Mouse (Mus musculus) erythroblast, adult 5-6 weeks (primary cell): ENCODE measurements around the gene Rundc1. TPM values are rescaled to one million over a fixed set of nuclear protein-coding genes. Genes with fewer than 3 reads are reported as not detected.

Experiments used
- total RNA-seq, 2 experiments: library from RNA; stranded (forward) in 1 of 2; stranded (reverse) in 1 of 2; fragments of 150-400 nt in 1 of 2; fragments of 200-764, 138-1000 nt in 1 of 2; gene quantifications; 2 replicates each; pipeline versions ENCODE4 v1.2.3 to v1.2.4; 2015 to 2017; ENCODE audit warnings: low replicate concordance in 2 of 2

The Rundc1 gene
- total RNA-seq, 2 experiments from 2014 or later: 2.7 to 3.3 TPM

Other genes with a start within 250 kb of the Rundc1 start
- gene Ccr10, start 249.6 kb upstream of the Rundc1 start, total RNA-seq (2015; ENCODE audit: low replicate concordance): 0.63 TPM in 1 of 2 replicates, not detected in the other
- not detected in 2 replicates for gene Ccr10, start 249.6 kb upstream of the Rundc1 start, total RNA-seq (2017; ENCODE audit: low replicate concordance)
- gene Ezh1, start 198.6 kb upstream of the Rundc1 start, total RNA-seq (2015; ENCODE audit: low replicate concordance): 161 and 177 TPM in 2 replicates
- 208 and 251 TPM in 2 replicates for gene Ezh1, start 198.6 kb upstream of the Rundc1 start, total RNA-seq (2017; ENCODE audit: low replicate concordance)
- 2.7 TPM in 1 of 2 replicates, not detected in the other for gene Ramp2, start 179.1 kb upstream of the Rundc1 start, total RNA-seq (2015; ENCODE audit: low replicate concordance)
- gene Ramp2, start 179.1 kb upstream of the Rundc1 start, total RNA-seq (2017; ENCODE audit: low replicate concordance): not detected in 2 replicates
- gene Vps25, start 171.4 kb upstream of the Rundc1 start, total RNA-seq (2015; ENCODE audit: low replicate concordance): 83.8 and 91.5 TPM in 2 replicates
- 25.0 and 31.3 TPM in 2 replicates for gene Vps25, start 171.4 kb upstream of the Rundc1 start, total RNA-seq (2017; ENCODE audit: low replicate concordance)
- 2.3 and 17.7 TPM in 2 replicates for gene Wnk4, start 164.5 kb upstream of the Rundc1 start, total RNA-seq (2015; ENCODE audit: low replicate concordance)
- 1.5 and 6.0 TPM in 2 replicates for gene Wnk4, start 164.5 kb upstream of the Rundc1 start, total RNA-seq (2017; ENCODE audit: low replicate concordance)
- gene Cntd1, start 146.1 kb upstream of the Rundc1 start, total RNA-seq (2015; ENCODE audit: low replicate concordance): 0.96 TPM in 1 of 2 replicates, not detected in the other
- gene Cntd1, start 146.1 kb upstream of the Rundc1 start, total RNA-seq (2017; ENCODE audit: low replicate concordance): 2.2 and 5.4 TPM in 2 replicates
- gene Coa3, start 146.0 kb upstream of the Rundc1 start, total RNA-seq (2015; ENCODE audit: low replicate concordance): 12.3 and 29.8 TPM in 2 replicates
- 5.3 and 10.6 TPM in 2 replicates for gene Coa3, start 146.0 kb upstream of the Rundc1 start, total RNA-seq (2017; ENCODE audit: low replicate concordance)
- gene Becn1, start 122.8 kb upstream of the Rundc1 start, total RNA-seq (2015; ENCODE audit: low replicate concordance): 98.0 and 105 TPM in 2 replicates
- 362 and 618 TPM in 2 replicates for gene Becn1, start 122.8 kb upstream of the Rundc1 start, total RNA-seq (2017; ENCODE audit: low replicate concordance)
- 797 and 835 TPM in 2 replicates for gene Psme3, start 108.9 kb upstream of the Rundc1 start, total RNA-seq (2015; ENCODE audit: low replicate concordance)
- gene Psme3, start 108.9 kb upstream of the Rundc1 start, total RNA-seq (2017; ENCODE audit: low replicate concordance): 707 and 918 TPM in 2 replicates
- 47.1 and 65.0 TPM in 2 replicates for gene Aoc2, start 100.0 kb upstream of the Rundc1 start, total RNA-seq (2015; ENCODE audit: low replicate concordance)
- 44.1 and 45.0 TPM in 2 replicates for gene Aoc2, start 100.0 kb upstream of the Rundc1 start, total RNA-seq (2017; ENCODE audit: low replicate concordance)
- gene Aoc3, start 94.5 kb upstream of the Rundc1 start, total RNA-seq (2015; ENCODE audit: low replicate concordance): 4.0 and 6.9 TPM in 2 replicates
- 2.9 and 6.6 TPM in 2 replicates for gene Aoc3, start 94.5 kb upstream of the Rundc1 start, total RNA-seq (2017; ENCODE audit: low replicate concordance)
- not detected in 2 replicates for gene G6pc, start 57.5 kb upstream of the Rundc1 start, total RNA-seq (2015; ENCODE audit: low replicate concordance)
- 0.70 TPM in 1 of 2 replicates, not detected in the other for gene G6pc, start 57.5 kb upstream of the Rundc1 start, total RNA-seq (2017; ENCODE audit: low replicate concordance)
- gene Aarsd1, start 7.5 kb upstream of the Rundc1 start, total RNA-seq (2015; ENCODE audit: low replicate concordance): 2.9 and 5.2 TPM in 2 replicates
- gene Aarsd1, start 7.5 kb upstream of the Rundc1 start, total RNA-seq (2017; ENCODE audit: low replicate concordance): 4.6 and 17.4 TPM in 2 replicates
- gene Gm27029, start 289 bp upstream of the Rundc1 start, total RNA-seq (2015; ENCODE audit: low replicate concordance): not detected in 2 replicates
- not detected in 2 replicates for gene Gm27029, start 289 bp upstream of the Rundc1 start, total RNA-seq (2017; ENCODE audit: low replicate concordance)
- 2.9 TPM in 1 of 2 replicates, not detected in the other for gene Ptges3l, start 248 bp downstream of the Rundc1 start, total RNA-seq (2015; ENCODE audit: low replicate concordance)
- gene Ptges3l, start 248 bp downstream of the Rundc1 start, total RNA-seq (2017; ENCODE audit: low replicate concordance): not detected in 2 replicates
- 108 and 182 TPM in 2 replicates for gene Rpl27, start 17.2 kb downstream of the Rundc1 start, total RNA-seq (2015; ENCODE audit: low replicate concordance)
- 176 and 239 TPM in 2 replicates for gene Rpl27, start 17.2 kb downstream of the Rundc1 start, total RNA-seq (2017; ENCODE audit: low replicate concordance)
- gene Ifi35, start 23.3 kb downstream of the Rundc1 start, total RNA-seq (2015; ENCODE audit: low replicate concordance): 71.9 and 78.0 TPM in 2 replicates
- 62.4 and 81.0 TPM in 2 replicates for gene Ifi35, start 23.3 kb downstream of the Rundc1 start, total RNA-seq (2017; ENCODE audit: low replicate concordance)
- not detected in 2 replicates for gene Rnd2, start 39.9 kb downstream of the Rundc1 start, total RNA-seq (2015; ENCODE audit: low replicate concordance)
- gene Rnd2, start 39.9 kb downstream of the Rundc1 start, total RNA-seq (2017; ENCODE audit: low replicate concordance): 1.4 TPM in 1 of 2 replicates, not detected in the other
- gene Vat1, start 41.1 kb downstream of the Rundc1 start, total RNA-seq (2015; ENCODE audit: low replicate concordance): 12.3 and 16.1 TPM in 2 replicates
- 6.7 and 8.1 TPM in 2 replicates for gene Vat1, start 41.1 kb downstream of the Rundc1 start, total RNA-seq (2017; ENCODE audit: low replicate concordance)
- gene Brca1, start 126.9 kb downstream of the Rundc1 start, total RNA-seq (2015; ENCODE audit: low replicate concordance): 20.7 and 26.3 TPM in 2 replicates
- gene Brca1, start 126.9 kb downstream of the Rundc1 start, total RNA-seq (2017; ENCODE audit: low replicate concordance): 48.9 and 52.9 TPM in 2 replicates
- gene Nbr1, start 127.1 kb downstream of the Rundc1 start, total RNA-seq (2015; ENCODE audit: low replicate concordance): 128 and 158 TPM in 2 replicates
- gene Nbr1, start 127.1 kb downstream of the Rundc1 start, total RNA-seq (2017; ENCODE audit: low replicate concordance): 218 and 300 TPM in 2 replicates
- 6.9 and 16.9 TPM in 2 replicates for gene Tmem106a, start 157.2 kb downstream of the Rundc1 start, total RNA-seq (2015; ENCODE audit: low replicate concordance)
- gene Tmem106a, start 157.2 kb downstream of the Rundc1 start, total RNA-seq (2017; ENCODE audit: low replicate concordance): 3.6 and 3.8 TPM in 2 replicates
- gene Gm11634, start 174.2 kb downstream of the Rundc1 start, total RNA-seq (2015; ENCODE audit: low replicate concordance): not detected in 2 replicates
- not detected in 2 replicates for gene Gm11634, start 174.2 kb downstream of the Rundc1 start, total RNA-seq (2017; ENCODE audit: low replicate concordance)
- gene Rdm1, start 202.1 kb downstream of the Rundc1 start, total RNA-seq (2015; ENCODE audit: low replicate concordance): 6.7 and 18.6 TPM in 2 replicates
- gene Rdm1, start 202.1 kb downstream of the Rundc1 start, total RNA-seq (2017; ENCODE audit: low replicate concordance): 4.6 and 6.2 TPM in 2 replicates
- gene Arl4d, start 240.5 kb downstream of the Rundc1 start, total RNA-seq (2015; ENCODE audit: low replicate concordance): not detected in 2 replicates
- gene Arl4d, start 240.5 kb downstream of the Rundc1 start, total RNA-seq (2017; ENCODE audit: low replicate concordance): 0.85 and 1.5 TPM in 2 replicates